In the genomic region with DNA sequence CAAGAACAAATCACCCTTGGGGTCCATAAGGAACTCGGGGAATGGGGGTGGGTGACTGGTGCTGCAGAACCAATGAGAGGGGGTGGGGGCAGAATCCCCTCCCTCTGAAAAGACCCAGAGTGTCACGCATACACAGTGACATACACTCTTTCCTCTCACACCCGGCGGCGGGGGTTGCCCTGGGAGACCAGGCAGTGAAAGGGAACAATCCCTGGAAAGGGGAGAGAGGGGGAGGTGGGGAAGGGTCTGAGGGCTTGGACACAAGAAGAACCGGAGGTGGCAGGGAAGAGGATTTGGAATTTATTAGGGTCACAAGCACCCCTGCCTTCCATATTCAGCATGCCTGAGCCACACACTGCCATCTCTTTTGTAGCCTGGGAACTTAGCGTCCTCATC, we compare ENCODE assay signal across 8 mouse cellular contexts. TPM values are rescaled to one million over a fixed set of nuclear protein-coding genes. Genes with fewer than 3 reads are reported as not detected.
DNase-seq lines count a peak whose midpoint lies in the region; ATAC-seq and TF ChIP-seq lines count a peak whose summit lies in the region.

No protein-coding gene starts in this region.

- H3K9ac ChIP-seq in lung, embryonic 16.5 days (ENCODE audit: low read length) = peak overlapping the region; percentile 95
- no peak overlapping the region for H3K9ac ChIP-seq in intestine, embryonic 14.5 days (ENCODE audit: low read length)
- peak overlapping the region; percentile 98 for H3K9ac ChIP-seq in neural tube, embryonic 11.5 days (ENCODE audit: low read length)

- TF ChIP-seq POLR2A in thymus, adult 2 months (IDR thresholded peaks at IDR 0.05; ENCODE audit: control insufficient read depth, extremely low read depth, insufficient read depth, low read length, poor library complexity) = no peak

- no peaks in the 10 kb centered on the region for H3K9me3 ChIP-seq in lung, embryonic 16.5 days (ENCODE audit: control insufficient read depth, low read length)
- no peaks in the 10 kb centered on the region for H3K9me3 ChIP-seq in intestine, embryonic 14.5 days (ENCODE audit: control insufficient read depth, low read length)
- peaks cover 2% of the 10 kb centered on the region for H3K9me3 ChIP-seq in neural tube, embryonic 11.5 days (ENCODE audit: control insufficient read depth, low read length)

- H3K4me1 ChIP-seq in lung, embryonic 16.5 days (replicated peaks; ENCODE audit: control insufficient read depth, insufficient read depth, low read length) = peaks cover 49% of the 10 kb centered on the region
- peaks cover 45% of the 10 kb centered on the region for H3K4me1 ChIP-seq in intestine, embryonic 14.5 days (replicated peaks; ENCODE audit: control insufficient read depth, insufficient read depth, low read length)
- peaks cover 46% of the 10 kb centered on the region for H3K4me1 ChIP-seq in neural tube, embryonic 11.5 days (ENCODE audit: control insufficient read depth, insufficient read depth, low read length)
- peaks cover 46% of the 10 kb centered on the region for H3K4me1 ChIP-seq in thymus, adult 2 months (replicated peaks; ENCODE audit: control insufficient read depth, insufficient read depth, low read length)

- peak overlapping the region; percentile 83 for H3K4me3 ChIP-seq in lung, embryonic 16.5 days (ENCODE audit: low read length)
- H3K4me3 ChIP-seq in intestine, embryonic 14.5 days (ENCODE audit: low read depth, low read length) = peak overlapping the region; percentile 63; the same call in 1 of the 2 replicates
- H3K4me3 ChIP-seq in neural tube, embryonic 11.5 days (ENCODE audit: low read depth, low read length) = peak overlapping the region; percentile 95
- no peak overlapping the region for H3K4me3 ChIP-seq in thymus, adult 2 months (ENCODE audit: control insufficient read depth, insufficient read depth, low read length)

- H3K27ac ChIP-seq in lung, embryonic 16.5 days (ENCODE audit: low read length) = no peak overlapping the region
- H3K27ac ChIP-seq in intestine, embryonic 14.5 days (ENCODE audit: low read depth) = no peak overlapping the region
- H3K27ac ChIP-seq in neural tube, embryonic 11.5 days (ENCODE audit: low read depth, low read length) = peak overlapping the region; percentile 97
- no peak overlapping the region for H3K27ac ChIP-seq in thymus, adult 2 months (ENCODE audit: control insufficient read depth, insufficient read depth, low read length)

- 24% methylated on average over 7 of the region's 7 CpGs for WGBS in lung, embryonic 16.5 days
- WGBS in intestine, embryonic 14.5 days = 30% methylated on average over 7 of the region's 7 CpGs
- 2% methylated on average over 7 of the region's 7 CpGs for WGBS in neural tube, embryonic 11.5 days
- 76% methylated on average over 7 of the region's 7 CpGs for WGBS in thymus, adult 2 months

- peak overlapping the region; percentile 78 for H3K4me2 ChIP-seq in lung, embryonic 16.5 days (ENCODE audit: low read depth, low read length)
- H3K4me2 ChIP-seq in intestine, embryonic 14.5 days (ENCODE audit: low read length) = peak overlapping the region; percentile 81
- H3K4me2 ChIP-seq in neural tube, embryonic 11.5 days (ENCODE audit: low read depth) = peak overlapping the region; percentile 90

- DNase-seq in cerebellum, adult 11 months = peak; percentile 33
- DNase-seq in cerebellum, postnatal 4 days (ENCODE audit: low spot score in 2 of 2) = no peak
- DNase-seq in lung, adult 18-20 months = no peak
- no peak for DNase-seq in intestine, embryonic 14.5 days (ENCODE audit: low spot score)
- DNase-seq in neural tube, embryonic 11.5 days (ENCODE audit: low spot score) = peak; percentile 92
- no peak for DNase-seq in spleen, adult 12 weeks (ENCODE audit: low spot score)
- DNase-seq in thymus, adult 2 months = no peak

- H3K36me3 ChIP-seq in lung, embryonic 16.5 days (ENCODE audit: control insufficient read depth, insufficient read depth, low read length) = peaks cover 32% of the 10 kb centered on the region
- peaks cover 38% of the 10 kb centered on the region for H3K36me3 ChIP-seq in intestine, embryonic 14.5 days (ENCODE audit: control insufficient read depth, insufficient read depth, low read length)
- peaks cover 35% of the 10 kb centered on the region for H3K36me3 ChIP-seq in neural tube, embryonic 11.5 days (ENCODE audit: control insufficient read depth, insufficient read depth, low read length)
- no peaks in the 10 kb centered on the region for H3K36me3 ChIP-seq in thymus, adult 2 months (ENCODE audit: control insufficient read depth, insufficient read depth, low read length)

- TF ChIP-seq CTCF in thymus, adult 2 months (IDR thresholded peaks at IDR 0.05; ENCODE audit: borderline replicate concordance, control insufficient read depth, extremely low read depth, insufficient read depth, low read length, poor library complexity) = no peak

- ATAC-seq in lung, embryonic 16.5 days (ENCODE audit: low read depth) = no peak
- no peak for ATAC-seq in intestine, embryonic 14.5 days (replicated peaks; ENCODE audit: low FRiP score, low TSS enrichment, low read depth)
- ATAC-seq in neural tube, embryonic 11.5 days (ENCODE audit: insufficient read depth, low FRiP score, low TSS enrichment) = peak; percentile 60

- no peaks in the 10 kb centered on the region for H3K27me3 ChIP-seq in lung, embryonic 16.5 days (ENCODE audit: control insufficient read depth, insufficient read depth, low read depth, low read length)
- H3K27me3 ChIP-seq in intestine, embryonic 14.5 days (replicated peaks; ENCODE audit: control insufficient read depth, insufficient read depth, low read length) = no peaks in the 10 kb centered on the region
- no peaks in the 10 kb centered on the region for H3K27me3 ChIP-seq in neural tube, embryonic 11.5 days (ENCODE audit: control insufficient read depth, insufficient read depth, low read length)
- no peaks in the 10 kb centered on the region for H3K27me3 ChIP-seq in thymus, adult 2 months (ENCODE audit: control insufficient read depth, insufficient read depth, low read length)

RNA-seq across cellular contexts. Expression of gene Ring1, which starts 1.3 kb away (rescaled TPM):
- 15.0 and 15.2 TPM in 2 replicates for polyA plus RNA-seq in lung, embryonic 16.5 days (2015; fragmentation: Nextera tagmentation; extraction: Ambion mirVana)
- 4.4 and 5.9 TPM in 2 replicates for polyA plus RNA-seq in intestine, embryonic 14.5 days (2014; fragmentation: Nextera tagmentation; extraction: Ambion mirVana)
- polyA plus RNA-seq in neural tube, embryonic 11.5 days (2014; fragmentation: Nextera tagmentation; extraction: Ambion mirVana) = 5.2 and 8.4 TPM in 2 replicates
- 38.4 and 40.7 TPM in 2 replicates for polyA plus RNA-seq in thymus, adult 2 months (2012; rRNA removed)

RNA-seq across cellular contexts. Expression of gene H2-Ke6, which starts 2.1 kb away (rescaled TPM):
- 40.9 and 41.6 TPM in 2 replicates for polyA plus RNA-seq in lung, embryonic 16.5 days (2015; fragmentation: Nextera tagmentation; extraction: Ambion mirVana)
- 49.7 and 53.6 TPM in 2 replicates for polyA plus RNA-seq in intestine, embryonic 14.5 days (2014; fragmentation: Nextera tagmentation; extraction: Ambion mirVana)
- polyA plus RNA-seq in neural tube, embryonic 11.5 days (2014; fragmentation: Nextera tagmentation; extraction: Ambion mirVana) = 48.1 and 52.7 TPM in 2 replicates
- polyA plus RNA-seq in thymus, adult 2 months (2012; rRNA removed) = 127 and 141 TPM in 2 replicates

RNA-seq across cellular contexts. Expression of gene Slc39a7, which starts 5.7 kb away (rescaled TPM):
- 188 and 191 TPM in 2 replicates for polyA plus RNA-seq in lung, embryonic 16.5 days (2015; fragmentation: Nextera tagmentation; extraction: Ambion mirVana)
- 86.4 and 89.5 TPM in 2 replicates for polyA plus RNA-seq in intestine, embryonic 14.5 days (2014; fragmentation: Nextera tagmentation; extraction: Ambion mirVana)
- 89.7 and 108 TPM in 2 replicates for polyA plus RNA-seq in neural tube, embryonic 11.5 days (2014; fragmentation: Nextera tagmentation; extraction: Ambion mirVana)
- 187 and 195 TPM in 2 replicates for polyA plus RNA-seq in thymus, adult 2 months (2012; rRNA removed)

RNA-seq across cellular contexts. Expression of gene Rxrb, which starts 5.9 kb away (rescaled TPM):
- 49.6 and 49.9 TPM in 2 replicates for polyA plus RNA-seq in lung, embryonic 16.5 days (2015; fragmentation: Nextera tagmentation; extraction: Ambion mirVana)
- 21.5 and 28.5 TPM in 2 replicates for polyA plus RNA-seq in intestine, embryonic 14.5 days (2014; fragmentation: Nextera tagmentation; extraction: Ambion mirVana)
- 25.1 and 27.1 TPM in 2 replicates for polyA plus RNA-seq in neural tube, embryonic 11.5 days (2014; fragmentation: Nextera tagmentation; extraction: Ambion mirVana)
- 143 and 164 TPM in 2 replicates for polyA plus RNA-seq in thymus, adult 2 months (2012; rRNA removed)

RNA-seq across cellular contexts. Expression of gene Col11a2, which starts 13.5 kb away (rescaled TPM):
- polyA plus RNA-seq in lung, embryonic 16.5 days (2015; fragmentation: Nextera tagmentation; extraction: Ambion mirVana) = 2.6 and 3.7 TPM in 2 replicates
- polyA plus RNA-seq in intestine, embryonic 14.5 days (2014; fragmentation: Nextera tagmentation; extraction: Ambion mirVana) = 0.44 and 0.66 TPM in 2 replicates
- 1.5 and 2.9 TPM in 2 replicates for polyA plus RNA-seq in neural tube, embryonic 11.5 days (2014; fragmentation: Nextera tagmentation; extraction: Ambion mirVana)
- 8.5 and 11.8 TPM in 2 replicates for polyA plus RNA-seq in thymus, adult 2 months (2012; rRNA removed)

Comparison
In these comparisons a context has a peak if more than half of its experiments do, and no peak if none do; other contexts are left out.
1. DNase-seq: peak in cerebellum, adult 11 months (single experiment) and neural tube, embryonic 11.5 days (single experiment); none in cerebellum, postnatal 4 days (0 of 2), lung, adult 18-20 months (0 of 2), intestine, embryonic 14.5 days (single experiment), spleen, adult 12 weeks (single experiment) and thymus, adult 2 months (single experiment).
2. Peak in every context shown above with its lines, with median percentiles within 50 percentile points of each other: H3K4me2 ChIP-seq.